Mouse (Mus musculus): ENCODE results near the gene Schip1. TPM values are rescaled to one million over a fixed set of nuclear protein-coding genes. Genes with fewer than 3 reads are reported as not detected.

The Schip1 gene
- polyA plus RNA-seq, 1 experiment from 2014 or later: 152 TPM

DNA sequence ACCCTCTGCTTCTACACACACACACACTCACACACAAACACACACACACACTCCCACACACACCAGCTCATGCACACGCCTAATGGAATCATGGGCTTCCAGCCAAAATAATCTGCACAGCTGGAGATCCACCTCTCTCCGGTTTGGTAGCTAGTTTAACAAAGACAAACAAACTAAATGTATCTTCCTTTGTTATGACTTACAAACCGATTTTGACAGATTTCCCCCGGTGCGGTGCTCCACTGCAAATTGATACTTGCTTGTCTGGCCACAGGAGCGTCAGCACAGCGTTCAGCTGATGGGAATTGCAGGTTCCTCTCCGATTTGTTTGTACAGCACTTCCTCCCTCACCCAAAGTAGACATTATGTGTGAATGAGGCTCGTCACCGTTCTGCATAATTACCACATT, 310.5 kb downstream of the Schip1 start:
- DNase-seq: no peak
- WGBS: 64% methylated on average over 10 of the region's 10 CpGs

DNA sequence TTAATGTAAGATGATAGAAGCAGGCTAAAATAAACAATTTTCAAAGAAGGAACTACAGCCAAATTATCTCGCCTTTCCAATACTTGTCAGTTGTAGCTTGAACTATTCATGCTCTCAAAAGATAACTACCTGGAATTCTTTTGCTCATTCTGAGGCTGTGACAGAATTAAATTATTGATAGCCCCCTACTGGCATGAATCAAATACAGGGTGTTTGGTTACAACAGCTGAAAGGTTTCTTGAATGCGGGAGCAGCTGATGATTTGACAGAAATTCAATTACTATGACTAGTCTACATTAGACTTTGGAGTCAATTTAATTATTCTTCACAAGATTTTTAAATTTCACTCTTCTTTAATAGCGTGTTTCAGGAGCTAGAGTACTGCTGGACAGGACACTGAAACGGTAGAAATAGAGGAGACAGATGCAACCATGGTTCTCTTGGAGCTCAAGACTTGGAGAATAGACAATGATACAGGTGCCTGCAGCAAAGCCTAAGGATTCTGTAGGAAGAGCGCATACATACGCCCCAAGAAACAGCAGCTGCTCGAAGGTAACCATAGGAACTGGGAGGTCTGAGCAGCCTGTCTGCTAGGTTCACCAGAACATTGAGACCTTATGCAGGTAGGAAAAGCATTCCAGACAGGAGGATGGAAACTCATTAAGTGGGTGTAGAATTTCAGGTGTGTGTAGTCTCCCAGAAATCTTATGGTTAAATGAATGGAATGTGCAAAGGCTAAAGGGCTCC, 313.0 kb downstream of the Schip1 start:
- no peak overlapping the region for H3K9ac ChIP-seq (replicated peaks; ENCODE audit: low read length)
- H3K27ac ChIP-seq (replicated peaks; ENCODE audit: low read depth, low read length): no peak overlapping the region
- DNase-seq (peak; percentile 48), ATAC-seq (ENCODE audit: low FRiP score, low TSS enrichment) (no peak)
- no peaks in the 10 kb centered on the region for H3K27me3 ChIP-seq (ENCODE audit: control insufficient read depth, insufficient read depth, low read length)
- H3K36me3 ChIP-seq (ENCODE audit: control insufficient read depth, insufficient read depth, low read length): no peaks in the 10 kb centered on the region
- no peaks in the 10 kb centered on the region for H3K9me3 ChIP-seq (ENCODE audit: control insufficient read depth, low read length)
- no peak overlapping the region for H3K4me2 ChIP-seq (ENCODE audit: low read length)
- WGBS: 63% methylated on average over 7 of the region's 7 CpGs
- H3K4me3 ChIP-seq (replicated peaks; ENCODE audit: low read depth, low read length): no peak overlapping the region
- H3K4me1 ChIP-seq (ENCODE audit: control insufficient read depth, insufficient read depth, low read length): 0 out of 2 replicates have a peak, but pooled peaks cover 6% of the 10 kb centered on the region

More for the DNA sequence above, 310.5 kb downstream of the Schip1 start:
- ATAC-seq (ENCODE audit: low FRiP score, low TSS enrichment): no peak
- Histone ChIP-seq H3K9me3 (ENCODE audit: control insufficient read depth, low read length) (no peaks in the 10 kb centered on the region; the same call in 1 of the 2 replicates), H3K36me3 (ENCODE audit: control insufficient read depth, insufficient read depth, low read length) (no peaks in the 10 kb centered on the region), H3K9ac (replicated peaks; ENCODE audit: low read length) (no peak overlapping the region), H3K4me2 (ENCODE audit: low read length) (no peak overlapping the region), H3K4me3 (replicated peaks; ENCODE audit: low read depth, low read length) (no peak overlapping the region), H3K27me3 (ENCODE audit: control insufficient read depth, insufficient read depth, low read length) (no peaks in the 10 kb centered on the region), H3K27ac (replicated peaks; ENCODE audit: low read depth, low read length) (no peak overlapping the region), H3K4me1 (ENCODE audit: control insufficient read depth, insufficient read depth, low read length) (0 out of 2 replicates have a peak, but pooled peaks cover 6% of the 10 kb centered on the region)

DNA sequence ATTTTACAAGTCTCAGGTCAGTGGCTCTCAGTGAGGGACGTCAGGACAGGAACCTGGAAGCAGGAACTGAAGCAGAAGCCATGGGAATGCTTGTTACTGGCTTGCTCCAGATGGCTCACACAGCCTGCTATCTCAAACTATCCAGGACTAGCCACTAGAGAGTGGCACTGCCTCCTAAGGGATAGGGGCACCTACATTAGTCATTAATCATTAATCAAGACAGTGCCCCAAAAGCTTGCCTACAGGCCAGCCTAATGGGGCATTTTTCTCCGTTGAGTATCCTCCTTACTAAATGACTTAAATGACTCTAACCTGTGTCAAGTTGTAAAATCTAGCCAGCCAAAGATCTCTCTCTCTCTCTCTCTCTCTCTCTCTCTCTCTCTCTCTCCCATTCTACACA, 314.2 kb downstream of the Schip1 start:
- no peak for ATAC-seq (ENCODE audit: low FRiP score, low TSS enrichment)
- Histone ChIP-seq H3K4me1 (ENCODE audit: control insufficient read depth, insufficient read depth, low read length) (0 out of 2 replicates have a peak, but pooled peaks cover 13% of the 10 kb centered on the region), H3K9ac (replicated peaks; ENCODE audit: low read length) (no peak overlapping the region), H3K9me3 (ENCODE audit: control insufficient read depth, low read length) (no peaks in the 10 kb centered on the region), H3K27ac (replicated peaks; ENCODE audit: low read depth, low read length) (no peak overlapping the region), H3K4me3 (replicated peaks; ENCODE audit: low read depth, low read length) (no peak overlapping the region), H3K4me2 (ENCODE audit: low read length) (no peak overlapping the region), H3K27me3 (ENCODE audit: control insufficient read depth, insufficient read depth, low read length) (no peaks in the 10 kb centered on the region), H3K36me3 (ENCODE audit: control insufficient read depth, insufficient read depth, low read length) (no peaks in the 10 kb centered on the region)
- WGBS: 75% methylated on average over 2 of the region's 2 CpGs
- no peak for DNase-seq

DNA sequence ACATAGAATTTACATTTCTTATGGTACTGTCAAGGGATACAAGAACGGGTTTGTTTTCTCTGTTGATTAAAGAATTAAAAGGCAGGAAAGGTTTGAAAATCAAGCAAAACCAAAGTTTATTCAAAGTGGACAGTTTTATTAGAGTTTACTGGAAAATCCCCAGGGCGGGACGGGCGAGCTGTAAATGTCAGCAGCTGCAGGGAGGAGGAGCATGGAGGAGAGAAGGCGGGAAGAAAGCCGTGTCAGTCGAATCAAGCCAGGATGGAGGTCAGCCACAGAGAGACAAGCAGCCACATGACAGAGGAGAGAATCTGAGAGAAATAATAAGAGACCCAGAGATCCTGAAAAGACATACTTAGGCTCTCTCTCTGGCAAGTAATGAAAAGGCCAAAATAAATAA, 314.6 kb downstream of the Schip1 start:
- Histone ChIP-seq H3K4me1 (ENCODE audit: control insufficient read depth, insufficient read depth, low read length) (0 out of 2 replicates have a peak, but pooled peaks cover 16% of the 10 kb centered on the region), H3K4me3 (replicated peaks; ENCODE audit: low read depth, low read length) (no peak overlapping the region), H3K9me3 (ENCODE audit: control insufficient read depth, low read length) (no peaks in the 10 kb centered on the region), H3K36me3 (ENCODE audit: control insufficient read depth, insufficient read depth, low read length) (no peaks in the 10 kb centered on the region), H3K27me3 (ENCODE audit: control insufficient read depth, insufficient read depth, low read length) (no peaks in the 10 kb centered on the region), H3K9ac (replicated peaks; ENCODE audit: low read length) (no peak overlapping the region), H3K27ac (replicated peaks; ENCODE audit: low read depth, low read length) (no peak overlapping the region), H3K4me2 (ENCODE audit: low read length) (no peak overlapping the region)
- DNase-seq: no peak
- ATAC-seq (ENCODE audit: low FRiP score, low TSS enrichment): no peak
- 45% methylated on average over 7 of the region's 7 CpGs for WGBS

DNA sequence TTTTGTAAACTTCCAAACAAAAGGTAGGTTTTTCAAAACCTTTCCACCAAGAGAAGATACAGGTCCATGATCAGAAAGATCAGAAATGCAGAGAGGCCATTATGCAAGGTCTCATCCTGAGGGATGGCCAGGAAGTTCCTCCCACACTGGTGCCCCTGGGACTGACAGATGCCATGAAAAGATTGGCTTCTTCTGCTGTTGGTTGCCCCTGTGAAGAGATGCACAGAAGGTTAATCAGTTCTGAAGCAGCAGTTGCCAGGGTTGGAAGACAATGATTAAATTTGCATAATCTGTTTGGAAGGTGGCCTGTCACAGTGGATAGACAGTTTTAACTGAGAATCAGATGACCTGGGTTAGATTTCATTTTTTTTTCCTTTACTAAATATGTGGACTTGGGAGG, 319.1 kb downstream of the Schip1 start:
- H3K27ac ChIP-seq (replicated peaks; ENCODE audit: low read depth, low read length): no peak overlapping the region
- H3K9ac ChIP-seq (replicated peaks; ENCODE audit: low read length): no peak overlapping the region
- H3K27me3 ChIP-seq (ENCODE audit: control insufficient read depth, insufficient read depth, low read length): no peaks in the 10 kb centered on the region
- ATAC-seq (ENCODE audit: low FRiP score, low TSS enrichment): no peak
- H3K4me1 ChIP-seq (ENCODE audit: control insufficient read depth, insufficient read depth, low read length): 0 out of 2 replicates have a peak, but pooled peaks cover 10% of the 10 kb centered on the region
- H3K4me3 ChIP-seq (replicated peaks; ENCODE audit: low read depth, low read length): no peak overlapping the region
- H3K9me3 ChIP-seq (ENCODE audit: control insufficient read depth, low read length): no peaks in the 10 kb centered on the region
- peak; percentile 39 for DNase-seq
- H3K36me3 ChIP-seq (ENCODE audit: control insufficient read depth, insufficient read depth, low read length): no peaks in the 10 kb centered on the region
- no peak overlapping the region for H3K4me2 ChIP-seq (ENCODE audit: low read length)

DNA sequence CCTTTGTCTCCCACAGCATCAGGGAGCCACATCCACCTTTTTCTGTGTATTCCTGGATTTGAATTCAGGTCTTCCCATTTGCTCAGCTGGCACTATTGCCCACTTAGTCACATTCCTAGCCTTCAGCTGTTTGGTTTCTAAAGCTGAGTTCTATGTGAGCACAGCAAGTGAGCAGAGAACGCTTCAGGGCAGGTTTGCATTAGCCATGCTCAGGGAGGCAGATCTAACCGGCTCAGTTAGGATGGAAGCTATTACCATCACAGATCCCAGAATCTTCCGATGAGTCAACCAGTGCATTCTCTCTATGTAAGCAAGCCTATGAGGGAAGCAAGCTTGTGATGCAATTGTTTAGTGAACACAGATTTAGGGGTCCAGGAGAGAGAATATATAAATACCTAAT, 320.9 kb downstream of the Schip1 start:
- Histone ChIP-seq H3K4me2 (ENCODE audit: low read length) (no peak overlapping the region), H3K4me3 (replicated peaks; ENCODE audit: low read depth, low read length) (no peak overlapping the region), H3K4me1 (ENCODE audit: control insufficient read depth, insufficient read depth, low read length) (0 out of 2 replicates have a peak, but pooled peaks cover 10% of the 10 kb centered on the region), H3K9me3 (ENCODE audit: control insufficient read depth, low read length) (no peaks in the 10 kb centered on the region), H3K9ac (replicated peaks; ENCODE audit: low read length) (no peak overlapping the region), H3K27me3 (ENCODE audit: control insufficient read depth, insufficient read depth, low read length) (no peaks in the 10 kb centered on the region), H3K27ac (replicated peaks; ENCODE audit: low read depth, low read length) (no peak overlapping the region), H3K36me3 (ENCODE audit: control insufficient read depth, insufficient read depth, low read length) (no peaks in the 10 kb centered on the region)
- WGBS: 82% methylated on average over 3 of the region's 3 CpGs
- ATAC-seq (ENCODE audit: low FRiP score, low TSS enrichment): no peak
- DNase-seq: no peak

DNA sequence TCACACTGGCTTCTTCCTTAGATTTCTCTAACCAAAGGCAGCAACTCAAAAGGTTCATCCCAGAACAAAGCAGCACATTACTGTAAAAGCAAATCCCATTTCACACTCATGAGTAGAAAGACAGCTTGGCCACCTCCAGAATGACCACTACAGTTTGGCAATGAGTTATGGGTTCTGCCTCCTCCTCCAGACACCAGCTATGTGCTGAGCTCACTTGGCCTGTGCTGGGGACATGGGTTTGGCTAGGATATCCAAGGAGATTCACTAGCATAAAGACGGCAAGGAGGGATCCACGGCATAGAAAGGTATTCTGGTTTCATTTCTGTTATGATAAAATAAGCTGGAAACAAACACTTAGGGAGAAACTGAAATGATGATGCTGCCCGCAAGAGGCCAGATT, 323.4 kb downstream of the Schip1 start:
- ATAC-seq (ENCODE audit: low FRiP score, low TSS enrichment) (no peak), DNase-seq (no peak)
- no peak overlapping the region for H3K4me2 ChIP-seq (ENCODE audit: low read length)
- no peaks in the 10 kb centered on the region for H3K27me3 ChIP-seq (ENCODE audit: control insufficient read depth, insufficient read depth, low read length)
- no peak overlapping the region for H3K4me3 ChIP-seq (replicated peaks; ENCODE audit: low read depth, low read length)
- H3K9me3 ChIP-seq (ENCODE audit: control insufficient read depth, low read length): no peaks in the 10 kb centered on the region
- H3K36me3 ChIP-seq (ENCODE audit: control insufficient read depth, insufficient read depth, low read length): no peaks in the 10 kb centered on the region
- 94% methylated on average over 3 of the region's 3 CpGs for WGBS
- 0 out of 2 replicates have a peak, but pooled peaks cover 10% of the 10 kb centered on the region for H3K4me1 ChIP-seq (ENCODE audit: control insufficient read depth, insufficient read depth, low read length)
- no peak overlapping the region for H3K27ac ChIP-seq (replicated peaks; ENCODE audit: low read depth, low read length)
- no peak overlapping the region for H3K9ac ChIP-seq (replicated peaks; ENCODE audit: low read length)

DNA sequence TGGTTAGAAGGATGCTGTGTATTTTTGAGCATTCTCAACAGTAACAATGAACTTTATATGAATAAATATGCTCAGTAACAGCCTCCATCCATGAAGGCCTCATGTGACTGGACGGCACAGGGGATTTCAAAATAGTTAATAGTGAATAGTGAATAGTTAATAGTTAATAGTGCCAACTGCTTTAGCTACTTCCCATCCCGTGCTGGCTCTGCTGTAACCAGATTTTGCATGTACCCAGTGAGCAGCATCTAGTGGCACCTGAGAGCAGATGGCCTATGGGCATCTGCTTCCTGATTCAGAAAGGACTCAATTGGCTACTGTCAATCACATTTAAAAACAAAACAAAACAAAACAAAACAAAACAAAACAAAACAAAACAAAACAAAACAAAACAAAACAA, 329.0 kb downstream of the Schip1 start:
- Histone ChIP-seq H3K4me1 (ENCODE audit: control insufficient read depth, insufficient read depth, low read length) (no peaks in the 10 kb centered on the region), H3K4me3 (replicated peaks; ENCODE audit: low read depth, low read length) (no peak overlapping the region), H3K4me2 (ENCODE audit: low read length) (no peak overlapping the region), H3K36me3 (ENCODE audit: control insufficient read depth, insufficient read depth, low read length) (no peaks in the 10 kb centered on the region), H3K27me3 (ENCODE audit: control insufficient read depth, insufficient read depth, low read length) (no peaks in the 10 kb centered on the region), H3K27ac (replicated peaks; ENCODE audit: low read depth, low read length) (no peak overlapping the region), H3K9ac (replicated peaks; ENCODE audit: low read length) (no peak overlapping the region), H3K9me3 (ENCODE audit: control insufficient read depth, low read length) (no peaks in the 10 kb centered on the region)
- DNase-seq (no peak), ATAC-seq (ENCODE audit: low FRiP score, low TSS enrichment) (no peak)
- WGBS: 78% methylated on average over 2 of the region's 2 CpGs

DNA sequence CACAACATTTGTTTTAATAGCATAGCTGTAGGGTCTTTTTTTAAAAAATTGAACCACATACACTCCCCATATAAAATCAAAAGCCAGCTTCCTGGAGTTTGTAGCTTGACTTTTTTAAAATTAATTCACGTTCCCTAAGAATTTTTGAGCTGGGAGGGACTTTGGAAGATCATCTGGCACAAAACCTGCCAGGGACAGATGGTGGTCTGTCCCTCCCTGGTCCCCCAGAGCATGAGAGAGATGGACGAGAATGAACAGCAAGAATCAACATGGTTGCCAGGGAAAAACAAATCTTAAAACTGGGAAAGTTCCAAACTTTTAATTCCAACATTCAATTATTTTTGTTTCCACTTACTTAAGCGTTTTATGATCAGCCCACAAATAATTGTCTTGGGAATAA, 334.1 kb downstream of the Schip1 start:
- DNase-seq: no peak
- Histone ChIP-seq H3K27me3 (ENCODE audit: control insufficient read depth, insufficient read depth, low read length) (no peaks in the 10 kb centered on the region), H3K4me3 (replicated peaks; ENCODE audit: low read depth, low read length) (no peak overlapping the region), H3K9me3 (ENCODE audit: control insufficient read depth, low read length) (no peaks in the 10 kb centered on the region), H3K36me3 (ENCODE audit: control insufficient read depth, insufficient read depth, low read length) (no peaks in the 10 kb centered on the region), H3K4me1 (ENCODE audit: control insufficient read depth, insufficient read depth, low read length) (peaks cover 6% of the 10 kb centered on the region), H3K27ac (replicated peaks; ENCODE audit: low read depth, low read length) (no peak overlapping the region), H3K4me2 (ENCODE audit: low read length) (no peak overlapping the region), H3K9ac (replicated peaks; ENCODE audit: low read length) (no peak overlapping the region)
- ATAC-seq (ENCODE audit: low FRiP score, low TSS enrichment): no peak
- 82% methylated on average over 3 of the region's 3 CpGs for WGBS
